Mouse (Mus musculus) kidney, postnatal 0 days (tissue): ENCODE results near the gene Pnpla7. TPM values are rescaled to one million over a fixed set of nuclear protein-coding genes. Genes with fewer than 3 reads are reported as not detected.
A peak's percentile ranks its signal among the peaks of the same experiment; 100 is the strongest.

Experiments used
- ATAC-seq: fragments of 200-750 bp; cut with Nextera tagmentation; replicated peaks from 2 replicates; pipeline ENCODE4 v1.8.0; 2017; ENCODE audit warnings: low read depth, moderate number of reproducible peaks, moderate TSS enrichment, moderate library complexity; ENCODE audit not compliant: low FRiP score
- DNase-seq: peaks from one replicate; pipeline ENCODE4 v3.0.0-alpha.2; 2016; ENCODE audit warnings: low spot score
- H3K27ac ChIP-seq: fragments of 300-500 bp; sonication (generic); 2 replicates; pipeline ENCODE4 v1.5.1; 2014; ENCODE audit warnings: mild to moderate bottlenecking
- H3K27me3 ChIP-seq: fragments of 300-500 bp; sonication (generic); 2 replicates; pipeline ENCODE4 v1.6.1; 2014; ENCODE audit warnings: low read length, mixed read lengths; ENCODE audit not compliant: insufficient read depth
- H3K36me3 ChIP-seq: fragments of 300-500 bp; sonication (generic); 2 replicates; pipeline ENCODE4 v1.6.1; 2014; ENCODE audit warnings: low read length, mixed read lengths; ENCODE audit not compliant: insufficient read depth
- H3K4me1 ChIP-seq: fragments of 300-500 bp; sonication (generic); replicated peaks from 2 replicates; pipeline ENCODE4 v1.6.1; 2014; ENCODE audit warnings: antibody characterized with exemption, low read length, mixed read lengths; ENCODE audit not compliant: insufficient read depth
- H3K4me2 ChIP-seq: fragments of 300-500 bp; sonication (generic); 2 replicates; pipeline ENCODE4 v1.6.1; 2014; ENCODE audit warnings: mild to moderate bottlenecking, low read length, moderate library complexity, mixed read lengths
- H3K4me3 ChIP-seq: fragments of 300-500 bp; sonication (generic); replicated peaks from 2 replicates; pipeline ENCODE4 v1.5.1; 2014; ENCODE audit warnings: low read depth, low read length
- H3K9ac ChIP-seq: fragments of 300-500 bp; sonication (generic); 2 replicates; pipeline ENCODE4 v1.6.1; 2014; ENCODE audit warnings: low read depth, low read length
- H3K9me3 ChIP-seq: fragments of 300-500 bp; sonication (generic); replicated peaks from 2 replicates; pipeline ENCODE4 v1.6.1; 2016; ENCODE audit warnings: low read length, inconsistent platforms, mixed read lengths
- CTCF ChIP-seq: IDR thresholded peaks from 2 replicates; pipeline ENCODE4 v1.5.1; 2016; ENCODE audit warnings: antibody characterized with exemption, low read depth, mild to moderate bottlenecking, moderate library complexity
- WGBS: fragments of 180-500 bp; shearing (Covaris S2); extraction: QIAGEN DNeasy Blood & Tissue Kit; methylation state at CpG from one replicate; pipeline ENCODE4 v1.1.7; 2014; 5-methylcytosine and 5-hydroxymethylcytosine counted together
- polyA plus RNA-seq: library from polyadenylated mRNA; unstranded; fragments of >200 nt; fragmentation: Nextera tagmentation; extraction: Ambion mirVana; gene quantifications from 2 replicates; pipeline ENCODE4 v1.2.1, GENCODE M21; 2015

Gene Pnpla7
- polyA plus RNA-seq = 6.1 and 8.3 TPM in 2 replicates

- peaks cover 12% of the 10 kb centered on the region; the same call in 1 of the 2 replicates for H3K36me3 ChIP-seq
- H3K4me3 ChIP-seq = peak within 1 kb of the TSS; percentile 82
- H3K4me2 ChIP-seq = peak within 1 kb of the TSS; percentile 94
- no peak for TF ChIP-seq CTCF
- H3K27me3 ChIP-seq = no peaks in the 10 kb centered on the region
- ATAC-seq (peak; percentile 68), DNase-seq (peak; percentile 93)
- peak within 1 kb of the TSS; percentile 95 for H3K27ac ChIP-seq
- peaks cover 6% of the 10 kb centered on the region for H3K4me1 ChIP-seq
- under 1% methylated on average over 16 of the region's 16 CpGs for WGBS
- H3K9me3 ChIP-seq = no peaks in the 10 kb centered on the region
- H3K9ac ChIP-seq = peak within 1 kb of the TSS; percentile 76
These were observed at the start of gene Pnpla7 for GRCm38 (mm10) chr2:24975704-24976297. Gene Pnpla7, plus strand, starts transcription at chr2:24976033.

- Histone ChIP-seq H3K27ac (no peak overlapping the region; the same call in 1 of the 2 replicates), H3K4me2 (no peak overlapping the region), H3K27me3 (no peaks in the 10 kb centered on the region), H3K36me3 (0 out of 2 replicates have a peak, but pooled peaks cover 5% of the 10 kb centered on the region), H3K4me1 (peaks cover 17% of the 10 kb centered on the region; the same call in 1 of the 2 replicates), H3K9me3 (no peaks in the 10 kb centered on the region), H3K4me3 (no peak overlapping the region), H3K9ac (no peak overlapping the region)
- no peak for TF ChIP-seq CTCF
- ATAC-seq = no peak
- no peak for DNase-seq
- 82% methylated on average over 9 of the region's 9 CpGs for WGBS
These were observed 49.4 kb upstream of the Pnpla7 start for GRCm38 (mm10) chr2:24926345-24926964.

GRCm38 (mm10) chr2:24926965-24927358 is 48.9 kb upstream of the Pnpla7 start:
- Histone ChIP-seq H3K4me3 (no peak overlapping the region), H3K27ac (peak overlapping the region; percentile 76; the same call in 1 of the 2 replicates), H3K9me3 (no peaks in the 10 kb centered on the region), H3K9ac (no peak overlapping the region), H3K27me3 (no peaks in the 10 kb centered on the region), H3K4me1 (peaks cover 17% of the 10 kb centered on the region; the same call in 1 of the 2 replicates), H3K4me2 (no peak overlapping the region), H3K36me3 (0 out of 2 replicates have a peak, but pooled peaks cover 5% of the 10 kb centered on the region)
- ATAC-seq (no peak), DNase-seq (no peak)
- 71% methylated on average over 7 of the region's 7 CpGs for WGBS
- TF ChIP-seq CTCF = no peak

- 0 out of 2 replicates have a peak, but pooled peaks cover 5% of the 10 kb centered on the region for H3K36me3 ChIP-seq
- H3K27me3 ChIP-seq = no peaks in the 10 kb centered on the region
- no peaks in the 10 kb centered on the region for H3K9me3 ChIP-seq
- WGBS = 52% methylated on average over 4 of the region's 4 CpGs
- peak; percentile 40 for DNase-seq
- H3K27ac ChIP-seq = peak overlapping the region; percentile 76
- H3K4me3 ChIP-seq = no peak overlapping the region
- peak; percentile 83 for ATAC-seq
- 0 out of 2 replicates have a peak overlapping the region, but pooled peaks have one; percentile 2 for H3K4me2 ChIP-seq
- H3K9ac ChIP-seq = no peak overlapping the region
- peaks cover 17% of the 10 kb centered on the region; the same call in 1 of the 2 replicates for H3K4me1 ChIP-seq
- no peak for TF ChIP-seq CTCF
These were observed 47.9 kb upstream of the Pnpla7 start for GRCm38 (mm10) chr2:24927810-24928479.

GRCm38 (mm10) chr2:24929119-24929518 is 46.7 kb upstream of the Pnpla7 start:
- Histone ChIP-seq H3K9ac (no peak overlapping the region), H3K4me3 (no peak overlapping the region), H3K4me2 (no peak overlapping the region), H3K27me3 (no peaks in the 10 kb centered on the region), H3K36me3 (0 out of 2 replicates have a peak, but pooled peaks cover 5% of the 10 kb centered on the region), H3K4me1 (peaks cover 22% of the 10 kb centered on the region; the same call in 1 of the 2 replicates), H3K27ac (peak overlapping the region; percentile 76; the same call in 1 of the 2 replicates), H3K9me3 (no peaks in the 10 kb centered on the region)
- no peak for TF ChIP-seq CTCF
- ATAC-seq (no peak; the same call in 1 of the 2 replicates), DNase-seq (no peak)
- 48% methylated on average over 2 of the region's 2 CpGs for WGBS

- Histone ChIP-seq H3K4me3 (no peak overlapping the region), H3K27ac (peak overlapping the region; percentile 76; the same call in 1 of the 2 replicates), H3K4me1 (peaks cover 26% of the 10 kb centered on the region; the same call in 1 of the 2 replicates), H3K9ac (no peak overlapping the region), H3K36me3 (0 out of 2 replicates have a peak, but pooled peaks cover 5% of the 10 kb centered on the region), H3K4me2 (no peak overlapping the region), H3K9me3 (no peaks in the 10 kb centered on the region), H3K27me3 (no peaks in the 10 kb centered on the region)
- ATAC-seq = no peak
- WGBS = 93% methylated on average over 5 of the region's 5 CpGs
- no peak for DNase-seq
- TF ChIP-seq CTCF = no peak
These were observed 46.2 kb upstream of the Pnpla7 start for GRCm38 (mm10) chr2:24929593-24929992.
